Mouse (Mus musculus) ES-Bruce4 (cell line): ENCODE data around the gene Ipmk.

Source experiments
- CTCF ChIP-seq: IDR thresholded peaks from one replicate; pipeline ENCODE4 v1.8.1; 2011; ENCODE audit warnings: low read depth, low read length
- EP300 ChIP-seq: IDR thresholded peaks from 2 replicates; pipeline ENCODE4 v1.6.1; 2011; ENCODE audit warnings: low read depth, low read length; ENCODE audit not compliant: insufficient read depth
- POLR2A ChIP-seq: IDR thresholded peaks from one replicate; pipeline ENCODE4 v1.8.1; 2011; ENCODE audit warnings: low read length; ENCODE audit not compliant: insufficient read depth

- TF ChIP-seq POLR2A (no peak), CTCF (no peak), EP300 (no peak)
These were observed 124.5 kb downstream of the Ipmk start for GRCm38 (mm10) chr10:71472033-71472432.
